Mouse (Mus musculus) cerebellum, postnatal 25 days (tissue): ENCODE data around the gene Cmas.

Experiments
- DNase-seq, 2 experiments: peaks; one replicate each; pipeline ENCODE4 v3.0.0; 2021; ENCODE audit warnings: mixed read lengths in 2 of 2

The Cmas gene

GRCm38 (mm10) chr6:142752331-142753246 lies 3.9 kb upstream of the Cmas start:
- no peak for DNase-seq

- DNase-seq: no peak
These were observed 964 bp downstream of the Cmas start for GRCm38 (mm10) chr6:142757334-142757965.

GRCm38 (mm10) chr6:142757976-142758375 lies 1.5 kb downstream of the Cmas start:
- DNase-seq: no peak

GRCm38 (mm10) chr6:142758562-142758961 lies 2.1 kb downstream of the Cmas start:
- no peak for DNase-seq

- no peak for DNase-seq
These were observed 3.1 kb downstream of the Cmas start for GRCm38 (mm10) chr6:142759633-142760032.

GRCm38 (mm10) chr6:142764933-142765332 lies 8.4 kb downstream of the Cmas start:
- DNase-seq: no peak

- DNase-seq: no peak
These were observed 10.8 kb downstream of the Cmas start for GRCm38 (mm10) chr6:142767305-142767704.

- peak in 1 of 2 experiments; percentile 27 for DNase-seq
These were observed 13.4 kb downstream of the Cmas start for GRCm38 (mm10) chr6:142769896-142770295.

GRCm38 (mm10) chr6:142771643-142772042 lies 15.2 kb downstream of the Cmas start:
- DNase-seq: no peak

- no peak for DNase-seq
These were observed 17.1 kb downstream of the Cmas start for GRCm38 (mm10) chr6:142773566-142773965.

GRCm38 (mm10) chr6:142776935-142777334 lies 20.4 kb downstream of the Cmas start:
- no peak for DNase-seq

- peak; percentile 64 to 75 for DNase-seq
These were observed 22.7 kb downstream of the Cmas start for GRCm38 (mm10) chr6:142779045-142779811.

GRCm38 (mm10) chr6:142779812-142780573 lies 23.5 kb downstream of the Cmas start:
- no peak for DNase-seq

- DNase-seq: no peak
These were observed 24.1 kb downstream of the Cmas start for GRCm38 (mm10) chr6:142780574-142781033.

- no peak for DNase-seq
These were observed 24.8 kb downstream of the Cmas start for GRCm38 (mm10) chr6:142781286-142781685.

- peak; percentile 37 to 72 for DNase-seq
These were observed 28.9 kb downstream of the Cmas start for GRCm38 (mm10) chr6:142785343-142785742.

- DNase-seq: no peak
These were observed 29.6 kb downstream of the Cmas start for GRCm38 (mm10) chr6:142786106-142786505.

GRCm38 (mm10) chr6:142788042-142788987 lies 31.8 kb downstream of the Cmas start:
- DNase-seq: no peak

GRCm38 (mm10) chr6:142789736-142790135 lies 33.2 kb downstream of the Cmas start:
- DNase-seq: no peak

GRCm38 (mm10) chr6:142792241-142792968 lies 35.9 kb downstream of the Cmas start:
- no peak for DNase-seq
